Mouse (Mus musculus) stomach, postnatal 0 days (tissue): ENCODE results near the gene Rbm17.

ENCODE experiments used
- CTCF ChIP-seq: IDR thresholded peaks from 2 replicates; pipeline ENCODE4 v1.5.1; 2016; ENCODE audit warnings: antibody characterized with exemption, low read depth, mild to moderate bottlenecking, moderate library complexity
- EP300 ChIP-seq: optimal IDR thresholded peaks from 2 replicates; pipeline ENCODE3; 2016; ENCODE audit warnings: antibody characterized with exemption

DNA sequence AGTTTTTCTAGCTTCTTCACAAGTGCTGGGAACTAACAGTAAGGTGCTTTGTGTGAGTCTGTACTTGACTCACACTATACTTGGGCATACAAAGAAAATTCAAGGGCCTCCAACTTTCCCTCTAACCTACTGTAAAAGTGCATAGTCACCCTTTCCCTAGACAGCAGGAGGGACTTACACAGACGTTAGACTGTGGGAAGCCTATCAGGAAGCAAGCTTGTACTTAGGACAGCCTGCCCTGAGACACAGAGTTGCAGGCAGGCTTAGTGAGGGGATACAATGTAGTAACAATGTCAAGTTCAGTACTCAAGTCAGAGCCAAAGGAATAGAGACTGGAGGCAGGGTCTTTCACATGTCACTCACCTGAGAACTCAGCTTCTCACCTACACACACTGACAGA, 58.6 kb downstream of the Rbm17 start:
- no peak for TF ChIP-seq EP300
- TF ChIP-seq CTCF = no peak
